Mouse (Mus musculus): ENCODE measurements at regions not wholly inside any gene's neighbourhood (a gene's known extent, or its start where the extent isn't known, plus 50 kb on each side); places are given as distances from the start of the nearest gene placed in this dataset.

DNA sequence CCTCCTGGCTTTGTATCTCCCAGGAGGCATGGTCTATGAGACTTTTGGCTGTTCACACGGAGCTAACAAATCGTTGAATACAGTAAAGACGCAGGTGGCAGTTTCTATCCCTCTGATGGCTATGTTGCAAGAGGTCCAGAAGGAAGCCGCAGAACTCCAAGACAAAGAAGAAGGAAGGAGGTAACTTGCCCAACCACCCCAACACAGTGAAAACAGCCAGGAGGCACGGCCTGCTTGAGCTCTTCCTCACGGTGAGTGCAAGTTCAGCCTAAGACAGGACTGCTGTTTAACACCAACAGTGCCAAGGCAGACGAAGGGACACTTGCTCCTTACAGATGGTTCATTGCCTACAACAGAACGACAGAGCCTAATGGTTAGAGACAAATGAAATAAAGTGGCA, 130.0 kb upstream of the Pitx2 start:
- WGBS, result 83% methylated on average over 8 of the region's 8 CpGs
- Histone ChIP-seq H3K27me3 (ENCODE audit: control insufficient read depth, insufficient read depth, low read length) (no peaks in the 10 kb centered on the region), H3K9ac (ENCODE audit: low read depth, low read length) (no peak overlapping the region), H3K36me3 (ENCODE audit: control insufficient read depth, insufficient read depth, low read length) (no peaks in the 10 kb centered on the region), H3K9me3 (ENCODE audit: control insufficient read depth, low read length) (no peaks in the 10 kb centered on the region), H3K4me1 (ENCODE audit: control insufficient read depth, insufficient read depth, low read length) (peaks cover 4% of the 10 kb centered on the region; the same call in 1 of the 2 replicates), H3K4me3 (ENCODE audit: low read length) (no peak overlapping the region), H3K4me2 (replicated peaks; ENCODE audit: low read depth, low read length) (no peak overlapping the region), H3K27ac (ENCODE audit: low read depth, low read length) (no peak overlapping the region)
- ATAC-seq (ENCODE audit: low FRiP score, low TSS enrichment), result no peak

DNA sequence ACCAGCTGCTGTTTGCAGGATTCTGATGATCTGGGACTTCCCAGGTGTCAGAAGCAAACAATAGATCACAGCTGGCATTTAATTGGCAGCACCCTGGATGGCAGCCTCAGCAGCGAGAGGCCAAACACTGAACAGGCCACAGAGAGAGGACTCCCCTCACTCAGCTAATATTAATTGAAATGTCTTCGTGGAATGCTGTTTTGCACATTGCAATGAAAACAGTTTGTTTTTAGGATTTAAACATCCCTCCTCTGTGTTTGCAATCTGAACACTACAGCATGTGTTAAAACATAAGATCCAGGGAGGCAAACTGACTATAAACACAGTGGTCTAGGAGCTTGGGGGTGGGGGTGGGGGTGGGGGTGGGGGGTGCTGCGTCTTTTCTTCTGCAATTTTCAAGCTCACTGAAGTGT, 129.2 kb upstream of the Pitx2 start:
- WGBS, result 14% methylated on average over 3 of the region's 3 CpGs
- Histone ChIP-seq H3K9ac (ENCODE audit: low read depth, low read length) (no peak overlapping the region), H3K4me3 (ENCODE audit: low read length) (no peak overlapping the region), H3K27ac (ENCODE audit: low read depth, low read length) (no peak overlapping the region), H3K4me1 (ENCODE audit: control insufficient read depth, insufficient read depth, low read length) (peaks cover 4% of the 10 kb centered on the region; the same call in 1 of the 2 replicates), H3K36me3 (ENCODE audit: control insufficient read depth, insufficient read depth, low read length) (no peaks in the 10 kb centered on the region), H3K9me3 (ENCODE audit: control insufficient read depth, low read length) (no peaks in the 10 kb centered on the region), H3K4me2 (replicated peaks; ENCODE audit: low read depth, low read length) (no peak overlapping the region), H3K27me3 (ENCODE audit: control insufficient read depth, insufficient read depth, low read length) (no peaks in the 10 kb centered on the region)
- ATAC-seq (ENCODE audit: low FRiP score, low TSS enrichment), result no peak

DNA sequence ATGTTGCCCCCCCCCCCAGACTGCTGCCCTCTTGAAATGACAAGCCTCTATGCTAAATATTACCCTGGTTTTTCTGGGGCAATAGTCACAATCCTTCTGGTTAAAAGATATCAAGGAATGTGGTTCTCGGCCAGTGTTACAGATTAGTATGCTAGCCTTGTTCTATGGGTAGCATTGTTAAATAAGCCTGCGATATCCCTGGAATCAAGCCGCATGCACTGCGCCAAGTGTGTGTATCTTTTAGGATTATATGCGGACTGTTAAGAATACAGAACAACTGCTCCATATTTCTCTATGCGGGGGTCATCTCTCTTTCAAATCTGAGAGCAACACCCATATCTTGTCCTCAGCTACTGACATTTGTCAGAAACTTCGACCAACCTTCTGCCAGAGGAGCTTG, 128.7 kb upstream of the Pitx2 start:
- Histone ChIP-seq H3K9me3 (ENCODE audit: control insufficient read depth, low read length) (no peaks in the 10 kb centered on the region), H3K36me3 (ENCODE audit: control insufficient read depth, insufficient read depth, low read length) (no peaks in the 10 kb centered on the region), H3K27me3 (ENCODE audit: control insufficient read depth, insufficient read depth, low read length) (no peaks in the 10 kb centered on the region), H3K4me3 (ENCODE audit: low read length) (no peak overlapping the region), H3K4me1 (ENCODE audit: control insufficient read depth, insufficient read depth, low read length) (peaks cover under 1% of the 10 kb centered on the region; the same call in 1 of the 2 replicates), H3K27ac (ENCODE audit: low read depth, low read length) (no peak overlapping the region), H3K9ac (ENCODE audit: low read depth, low read length) (no peak overlapping the region), H3K4me2 (replicated peaks; ENCODE audit: low read depth, low read length) (no peak overlapping the region)
- 79% methylated on average over 7 of the region's 7 CpGs for WGBS
- no peak for ATAC-seq (ENCODE audit: low FRiP score, low TSS enrichment)

DNA sequence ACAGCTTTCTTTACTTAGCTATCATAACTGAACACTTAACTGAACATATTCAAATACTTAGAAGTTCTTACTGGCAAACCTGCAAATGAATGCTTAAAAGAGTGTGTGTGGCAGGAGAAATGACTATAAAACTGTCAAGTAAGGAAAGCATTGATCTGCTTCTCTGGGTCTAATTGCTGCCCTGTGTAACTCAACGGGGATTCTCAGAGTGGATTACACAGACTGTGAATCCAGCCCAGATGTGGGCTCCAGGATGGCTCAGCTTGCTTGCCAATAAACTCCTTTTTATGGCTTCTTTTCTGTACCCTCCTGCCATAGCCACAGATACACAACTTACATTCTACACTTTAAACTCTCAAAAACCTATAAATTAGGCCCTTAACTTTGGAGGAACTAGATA, 123.3 kb upstream of the Pitx2 start:
- no peak for ATAC-seq (ENCODE audit: low FRiP score, low TSS enrichment)
- Histone ChIP-seq H3K9me3 (ENCODE audit: control insufficient read depth, low read length) (no peaks in the 10 kb centered on the region), H3K27me3 (ENCODE audit: control insufficient read depth, insufficient read depth, low read length) (no peaks in the 10 kb centered on the region), H3K4me3 (ENCODE audit: low read length) (no peak overlapping the region), H3K4me1 (ENCODE audit: control insufficient read depth, insufficient read depth, low read length) (no peaks in the 10 kb centered on the region), H3K27ac (ENCODE audit: low read depth, low read length) (no peak overlapping the region), H3K36me3 (ENCODE audit: control insufficient read depth, insufficient read depth, low read length) (no peaks in the 10 kb centered on the region), H3K4me2 (replicated peaks; ENCODE audit: low read depth, low read length) (no peak overlapping the region), H3K9ac (ENCODE audit: low read depth, low read length) (no peak overlapping the region)
- WGBS, result 13% methylated on average over 1 of the region's 1 CpGs

DNA sequence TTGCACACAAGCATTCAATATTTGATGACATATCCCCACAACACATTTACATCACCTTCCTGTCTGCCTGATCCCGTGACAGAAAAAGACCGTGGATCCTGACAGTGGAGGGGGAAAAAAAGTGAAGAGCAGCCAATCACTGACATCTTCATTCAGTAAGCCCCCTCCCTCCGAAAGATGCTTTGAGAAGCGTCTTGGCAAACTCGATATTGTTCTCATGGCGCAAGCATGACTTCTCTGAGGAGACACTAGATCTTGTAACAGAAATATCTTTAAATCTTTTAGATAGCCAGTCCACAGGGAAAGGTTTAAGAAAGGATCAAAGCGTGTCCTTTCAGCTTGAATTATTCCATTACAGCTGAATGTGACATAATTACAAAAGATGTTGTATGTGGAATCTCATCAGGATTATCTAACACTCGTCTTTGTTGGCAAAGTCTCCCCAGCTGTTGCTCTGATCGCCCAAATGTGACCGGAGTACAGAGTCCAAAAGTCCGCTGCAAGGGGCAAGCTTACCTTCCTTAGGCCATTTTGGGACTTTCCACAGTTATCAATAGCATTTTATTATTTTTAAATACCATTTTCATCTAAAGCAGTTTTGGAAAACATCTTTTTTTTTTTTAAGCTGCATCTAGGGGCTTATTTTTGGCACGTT, 95.8 kb upstream of the Pitx2 start:
- Histone ChIP-seq H3K9ac (ENCODE audit: low read depth, low read length) (no peak overlapping the region), H3K4me1 (ENCODE audit: control insufficient read depth, insufficient read depth, low read length) (no peaks in the 10 kb centered on the region), H3K4me3 (ENCODE audit: low read length) (no peak overlapping the region), H3K27ac (ENCODE audit: low read depth, low read length) (no peak overlapping the region), H3K27me3 (ENCODE audit: control insufficient read depth, insufficient read depth, low read length) (no peaks in the 10 kb centered on the region), H3K9me3 (ENCODE audit: control insufficient read depth, low read length) (no peaks in the 10 kb centered on the region), H3K36me3 (ENCODE audit: control insufficient read depth, insufficient read depth, low read length) (no peaks in the 10 kb centered on the region), H3K4me2 (replicated peaks; ENCODE audit: low read depth, low read length) (no peak overlapping the region)
- WGBS, result 80% methylated on average over 12 of the region's 12 CpGs
- no peak for ATAC-seq (ENCODE audit: low FRiP score, low TSS enrichment)

DNA sequence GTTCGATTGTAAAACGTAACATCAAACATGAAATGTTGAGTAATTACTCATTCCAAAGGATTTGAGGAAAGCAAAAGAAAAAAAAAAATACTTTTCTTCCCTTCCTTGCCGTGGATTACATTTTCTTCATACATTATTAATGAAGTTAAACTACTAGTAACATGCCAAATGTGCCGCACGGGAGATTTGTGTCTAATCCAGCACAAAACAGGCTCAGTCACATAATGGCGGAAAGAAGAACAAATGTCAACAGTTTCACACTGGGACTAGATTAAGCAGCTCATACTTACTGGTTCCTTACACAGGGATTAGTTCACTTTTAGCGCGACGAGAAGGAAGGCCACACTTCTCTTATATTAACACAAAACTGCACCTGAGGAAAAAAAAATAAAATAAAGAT, 94.9 kb upstream of the Pitx2 start:
- Histone ChIP-seq H3K27me3 (ENCODE audit: control insufficient read depth, insufficient read depth, low read length) (no peaks in the 10 kb centered on the region), H3K4me3 (ENCODE audit: low read length) (no peak overlapping the region), H3K27ac (ENCODE audit: low read depth, low read length) (no peak overlapping the region), H3K9me3 (ENCODE audit: control insufficient read depth, low read length) (no peaks in the 10 kb centered on the region), H3K4me1 (ENCODE audit: control insufficient read depth, insufficient read depth, low read length) (no peaks in the 10 kb centered on the region), H3K4me2 (replicated peaks; ENCODE audit: low read depth, low read length) (no peak overlapping the region), H3K9ac (ENCODE audit: low read depth, low read length) (no peak overlapping the region), H3K36me3 (ENCODE audit: control insufficient read depth, insufficient read depth, low read length) (no peaks in the 10 kb centered on the region)
- ATAC-seq (ENCODE audit: low FRiP score, low TSS enrichment), result no peak
- WGBS, result 83% methylated on average over 9 of the region's 9 CpGs

DNA sequence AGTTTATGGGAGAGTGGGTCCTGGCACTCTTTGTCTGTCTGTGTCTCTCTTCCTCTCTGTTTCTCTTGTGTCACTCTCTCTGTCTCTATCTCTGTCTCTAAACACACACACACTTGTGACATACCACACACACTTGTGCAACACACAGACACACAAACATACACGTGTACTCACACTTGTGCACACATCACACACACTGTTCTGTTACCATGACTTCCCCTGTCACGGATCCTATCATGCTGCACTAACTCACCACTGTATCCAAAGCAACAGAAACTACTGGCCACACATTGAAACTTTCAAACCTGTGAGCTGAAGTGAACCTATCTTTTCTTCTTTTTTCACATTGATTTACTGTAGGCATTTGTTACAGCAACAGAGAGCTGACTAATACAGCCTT, 93.5 kb upstream of the Pitx2 start:
- H3K4me3 ChIP-seq (ENCODE audit: low read length), result no peak overlapping the region
- H3K4me1 ChIP-seq (ENCODE audit: control insufficient read depth, insufficient read depth, low read length), result no peaks in the 10 kb centered on the region
- H3K9ac ChIP-seq (ENCODE audit: low read depth, low read length), result no peak overlapping the region
- 84% methylated on average over 2 of the region's 2 CpGs for WGBS
- no peak overlapping the region for H3K27ac ChIP-seq (ENCODE audit: low read depth, low read length)
- no peak for ATAC-seq (ENCODE audit: low FRiP score, low TSS enrichment)
- no peaks in the 10 kb centered on the region for H3K27me3 ChIP-seq (ENCODE audit: control insufficient read depth, insufficient read depth, low read length)
- no peaks in the 10 kb centered on the region for H3K9me3 ChIP-seq (ENCODE audit: control insufficient read depth, low read length)
- H3K4me2 ChIP-seq (replicated peaks; ENCODE audit: low read depth, low read length), result no peak overlapping the region
- no peaks in the 10 kb centered on the region for H3K36me3 ChIP-seq (ENCODE audit: control insufficient read depth, insufficient read depth, low read length)

DNA sequence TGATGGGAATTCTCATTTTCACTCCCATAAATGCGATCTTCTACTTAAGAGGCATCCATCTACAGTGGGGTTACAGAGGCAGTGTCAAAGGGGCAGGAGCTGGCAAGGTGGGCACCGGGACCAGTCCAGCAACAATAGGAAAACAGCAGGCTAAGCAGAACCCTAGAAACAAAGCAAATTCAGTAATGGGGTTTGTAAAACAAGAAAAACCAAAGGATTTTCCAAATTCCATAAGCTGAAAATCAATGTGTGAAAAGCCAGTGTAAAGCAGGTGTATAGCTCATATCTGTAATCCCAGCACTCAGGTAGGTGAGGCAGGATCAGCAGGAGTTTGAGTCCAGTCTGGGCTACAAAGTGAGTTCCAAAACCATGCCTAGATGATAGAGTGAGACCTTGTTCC, 69.2 kb upstream of the Pitx2 start:
- Histone ChIP-seq H3K4me1 (ENCODE audit: control insufficient read depth, insufficient read depth, low read length) (no peaks in the 10 kb centered on the region), H3K9me3 (ENCODE audit: control insufficient read depth, low read length) (no peaks in the 10 kb centered on the region), H3K27me3 (ENCODE audit: control insufficient read depth, insufficient read depth, low read length) (no peaks in the 10 kb centered on the region), H3K4me2 (replicated peaks; ENCODE audit: low read depth, low read length) (no peak overlapping the region), H3K9ac (ENCODE audit: low read depth, low read length) (no peak overlapping the region), H3K4me3 (ENCODE audit: low read length) (no peak overlapping the region), H3K27ac (ENCODE audit: low read depth, low read length) (no peak overlapping the region), H3K36me3 (ENCODE audit: control insufficient read depth, insufficient read depth, low read length) (no peaks in the 10 kb centered on the region)
- no peak for ATAC-seq (ENCODE audit: low FRiP score, low TSS enrichment)
- WGBS, result 85% methylated on average over 2 of the region's 2 CpGs

DNA sequence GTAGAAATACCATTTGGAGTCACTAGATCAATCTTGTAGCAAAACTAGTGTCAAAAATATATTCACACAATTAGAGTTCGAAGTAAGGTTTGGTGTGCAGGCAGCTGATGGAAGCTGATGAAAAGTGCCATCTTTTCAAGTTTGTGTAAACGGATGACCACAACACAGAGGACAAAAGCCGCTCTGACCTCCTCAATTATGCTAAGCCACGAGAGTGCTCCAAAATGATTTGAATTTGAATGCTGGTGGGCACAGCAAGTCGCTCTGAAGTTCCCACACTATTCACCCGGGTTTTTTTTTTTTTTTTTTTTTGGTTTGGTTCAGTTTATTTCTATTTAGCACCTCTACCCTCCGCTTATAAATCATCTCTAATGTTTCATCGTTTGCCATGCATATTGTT, 68.5 kb upstream of the Pitx2 start:
- Histone ChIP-seq H3K4me1 (ENCODE audit: control insufficient read depth, insufficient read depth, low read length) (no peaks in the 10 kb centered on the region), H3K36me3 (ENCODE audit: control insufficient read depth, insufficient read depth, low read length) (no peaks in the 10 kb centered on the region), H3K27me3 (ENCODE audit: control insufficient read depth, insufficient read depth, low read length) (no peaks in the 10 kb centered on the region), H3K4me3 (ENCODE audit: low read length) (no peak overlapping the region), H3K4me2 (replicated peaks; ENCODE audit: low read depth, low read length) (no peak overlapping the region), H3K9me3 (ENCODE audit: control insufficient read depth, low read length) (no peaks in the 10 kb centered on the region), H3K27ac (ENCODE audit: low read depth, low read length) (no peak overlapping the region), H3K9ac (ENCODE audit: low read depth, low read length) (no peak overlapping the region)
- ATAC-seq (ENCODE audit: low FRiP score, low TSS enrichment), result no peak
- 60% methylated on average over 8 of the region's 8 CpGs for WGBS
